Mouse (Mus musculus) embryo, embryonic 10 days (tissue): ENCODE results near the gene Fam45a.

Experiments used
- DNase-seq: peaks from one replicate; pipeline ENCODE4 v3.0.0-alpha.2; 2015; ENCODE audit warnings: low spot score

Fam45a gene

GRCm38 (mm10) chr19:60811098-60812035 is at the start of gene Fam45a:
TSS of gene Fam45a (plus strand) at chr19:60811585.
- peak; percentile 96 for DNase-seq

- DNase-seq = no peak
Observed at GRCm38 (mm10) chr19:60773366-60773765, 38.0 kb upstream of the Fam45a start.

- DNase-seq = no peak
Observed at GRCm38 (mm10) chr19:60782034-60782433, 29.4 kb upstream of the Fam45a start.

GRCm38 (mm10) chr19:60784712-60785111 is 26.7 kb upstream of the Fam45a start:
- DNase-seq = no peak

GRCm38 (mm10) chr19:60787465-60788150 is 23.8 kb upstream of the Fam45a start:
- DNase-seq = no peak

GRCm38 (mm10) chr19:60788214-60788960 is 23.0 kb upstream of the Fam45a start:
- DNase-seq = peak; percentile 20

DNA sequence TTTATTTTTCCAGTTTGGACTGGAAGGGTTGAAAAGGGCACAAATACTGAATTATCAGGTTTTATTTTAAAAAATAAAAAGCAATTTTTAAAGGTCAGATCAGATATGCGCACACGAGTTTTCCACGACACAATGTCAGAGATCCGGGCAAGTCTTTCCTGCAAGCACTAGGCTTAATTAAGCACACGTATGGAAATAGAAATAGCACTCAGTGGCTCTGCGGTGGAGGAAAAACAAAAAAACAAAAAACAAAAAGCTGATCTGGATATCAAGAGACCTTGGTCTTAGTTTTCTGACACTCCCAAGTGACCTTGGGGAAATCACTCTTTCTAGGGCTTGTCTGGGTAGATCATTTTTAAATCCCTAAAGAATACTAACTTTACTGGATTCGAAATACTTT is 21.9 kb upstream of the Fam45a start:
- no peak for DNase-seq

DNA sequence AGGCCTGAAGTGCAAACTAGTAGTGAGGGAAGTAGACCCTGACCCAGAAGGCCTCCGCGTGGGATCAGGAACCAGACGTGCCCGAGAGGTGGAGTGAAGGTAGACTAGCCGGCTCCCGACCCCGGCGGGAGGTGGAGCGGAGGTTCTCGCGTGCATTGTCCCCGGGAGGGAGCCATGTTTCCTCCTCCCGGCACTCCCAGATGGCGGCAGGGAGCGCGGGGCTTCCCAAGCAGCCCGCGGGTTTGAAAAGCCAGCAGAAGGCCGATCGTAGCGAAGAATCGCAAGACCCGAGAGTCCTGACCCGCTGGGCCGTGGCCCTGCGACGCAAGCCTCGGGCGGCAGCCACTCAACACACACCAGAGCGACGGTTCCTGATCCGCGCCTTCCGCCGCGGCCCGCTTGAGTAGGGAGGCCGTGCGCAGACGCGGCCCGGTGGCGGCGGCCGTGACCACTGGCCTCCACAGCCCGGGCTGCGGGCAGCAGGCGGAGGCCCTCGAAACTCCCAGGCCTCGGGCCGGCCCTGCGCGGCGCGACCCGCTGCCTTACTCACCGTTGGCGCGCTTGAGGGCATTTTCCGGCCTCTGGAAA is 21.4 kb upstream of the Fam45a start:
- DNase-seq = peak; percentile 60

DNA sequence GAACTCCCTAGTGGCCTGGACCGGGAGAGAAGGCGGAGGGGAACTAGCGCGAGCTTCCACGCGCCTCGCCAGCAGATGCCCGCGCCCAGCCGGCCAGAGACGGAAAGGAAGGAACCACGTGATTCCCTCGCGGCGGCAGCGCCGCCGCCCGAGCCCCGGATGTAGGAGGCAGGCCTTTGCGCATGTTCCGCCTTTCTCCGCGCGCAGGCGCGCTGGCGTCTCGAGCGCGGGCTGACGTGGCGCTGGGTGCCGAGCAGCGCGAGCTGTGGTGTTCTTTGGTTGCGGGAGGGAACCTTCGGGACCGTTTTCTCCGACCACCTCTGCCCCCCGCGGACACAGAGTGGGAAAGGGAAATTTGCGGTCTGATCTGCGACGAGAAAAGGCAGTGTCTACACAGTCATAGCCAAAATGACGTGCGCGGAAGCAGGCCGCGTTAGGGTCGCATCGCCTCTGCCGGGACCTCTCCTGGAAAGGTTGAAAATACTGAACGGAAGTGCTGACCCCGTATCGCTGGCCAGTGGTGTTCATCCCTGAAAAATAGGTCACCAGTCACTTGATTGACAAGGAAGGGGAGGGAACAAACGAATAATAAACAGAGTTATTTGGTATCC is 20.7 kb upstream of the Fam45a start, which contains the start of gene Eif3a:
Gene Eif3a (minus strand): TSS at position 108 of the 611 bp plus-strand sequence.
- peak; percentile 90 for DNase-seq

- no peak for DNase-seq
Observed at GRCm38 (mm10) chr19:60791164-60791563, 20.2 kb upstream of the Fam45a start.

- no peak for DNase-seq
Observed at GRCm38 (mm10) chr19:60793170-60793707, 18.1 kb upstream of the Fam45a start.

DNA sequence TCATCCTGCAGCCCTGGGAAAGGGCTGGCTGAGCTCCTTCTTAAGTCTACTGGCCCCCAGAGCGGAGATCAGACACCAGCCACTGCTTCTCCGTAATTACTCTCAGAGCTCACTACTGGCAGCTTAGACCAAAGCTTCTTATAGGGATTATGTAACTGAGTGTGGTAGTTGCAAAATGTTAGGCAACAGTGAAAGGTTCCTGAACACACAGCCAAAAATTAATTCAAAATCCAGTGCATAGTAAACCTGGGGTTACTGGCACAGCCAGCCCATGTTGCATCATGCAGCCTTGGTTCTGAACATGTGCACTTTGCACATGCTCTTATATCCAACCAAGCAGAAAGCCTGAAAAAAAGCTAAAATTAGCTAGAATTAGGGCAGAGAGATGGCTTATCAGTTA is 16.1 kb upstream of the Fam45a start:
- no peak for DNase-seq

GRCm38 (mm10) chr19:60797415-60797814 is 14.0 kb upstream of the Fam45a start:
- DNase-seq = no peak

DNA sequence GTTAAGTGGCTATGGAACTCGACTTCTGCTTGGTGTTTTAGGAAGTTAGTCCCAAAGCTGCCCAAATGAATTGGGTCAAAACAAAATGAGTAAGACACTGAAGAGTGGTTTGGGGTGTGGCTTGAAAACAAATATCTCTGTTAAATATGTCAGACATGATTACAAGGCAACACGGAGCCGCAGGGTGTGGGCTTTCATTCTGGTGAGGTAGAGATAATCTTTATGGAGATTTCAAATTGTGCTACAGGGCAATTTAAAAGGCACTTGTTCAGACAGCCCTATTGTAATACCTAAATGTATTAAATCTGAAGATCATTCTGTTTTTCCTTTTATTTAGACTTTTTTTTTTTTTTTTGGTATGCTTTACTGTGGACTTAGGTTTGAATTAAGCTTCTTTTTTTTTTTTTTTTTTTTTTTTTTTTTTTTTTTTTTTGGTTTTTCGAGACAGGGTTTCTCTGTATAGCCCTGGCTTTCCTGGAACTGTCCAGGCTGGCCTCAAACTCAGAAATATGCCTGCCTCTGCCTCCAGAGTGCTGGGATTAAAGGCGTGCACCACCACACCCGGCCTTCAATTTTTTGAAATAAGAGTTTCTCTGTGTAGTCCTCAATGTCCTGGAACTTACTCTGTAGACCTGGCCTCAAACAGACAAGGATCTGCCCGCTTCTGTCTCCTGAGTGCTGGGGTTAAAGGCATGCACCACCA is 11.4 kb upstream of the Fam45a start:
- DNase-seq = no peak

- no peak for DNase-seq
Observed at GRCm38 (mm10) chr19:60804903-60805302, 6.5 kb upstream of the Fam45a start.

DNA sequence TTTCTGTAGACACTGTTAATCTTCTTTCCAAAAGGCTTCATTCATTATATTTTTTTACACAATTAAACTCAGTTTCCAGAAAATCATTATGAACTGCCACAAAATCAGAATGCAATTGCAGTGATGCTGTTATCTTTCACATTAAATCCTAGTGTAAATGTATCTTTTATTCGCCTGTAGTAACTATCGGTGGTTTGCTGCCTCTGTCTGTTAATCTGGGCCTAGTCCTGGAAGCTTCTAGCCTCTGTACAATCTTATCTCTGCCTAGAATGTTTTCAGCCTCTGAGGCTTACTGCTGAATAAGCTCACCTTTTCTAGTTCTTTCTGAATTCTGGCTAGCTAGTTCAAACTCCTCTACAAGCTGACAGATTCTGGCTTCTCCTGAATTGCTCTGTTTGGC is 1.5 kb upstream of the Fam45a start:
- no peak for DNase-seq

- peak; percentile 29 for DNase-seq
Observed at GRCm38 (mm10) chr19:60812036-60812389, 628 bp downstream of the Fam45a start.

GRCm38 (mm10) chr19:60813133-60813532 is 1.7 kb downstream of the Fam45a start:
- no peak for DNase-seq

DNA sequence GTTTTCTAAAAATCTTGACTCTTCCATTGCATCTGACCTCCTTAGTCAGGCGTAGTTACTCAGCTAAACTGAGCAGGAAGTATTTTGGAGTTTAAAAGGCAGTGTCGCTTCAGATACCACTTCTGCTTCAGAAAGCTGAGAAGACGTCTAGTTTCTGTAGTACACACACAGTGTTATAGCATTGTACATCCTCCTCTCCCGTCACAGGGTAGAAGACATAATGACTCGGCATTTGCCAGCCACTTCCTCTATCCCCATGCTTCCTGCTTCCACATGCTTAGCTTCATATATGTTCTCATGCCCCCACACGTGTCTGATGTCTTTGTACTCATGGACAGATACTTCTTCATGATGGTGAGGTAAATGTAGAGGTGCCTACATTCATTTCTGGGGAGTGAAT is 7.3 kb downstream of the Fam45a start:
- DNase-seq = no peak

- DNase-seq = peak; percentile 83
Observed at GRCm38 (mm10) chr19:60837747-60838146, 26.4 kb downstream of the Fam45a start.

DNA sequence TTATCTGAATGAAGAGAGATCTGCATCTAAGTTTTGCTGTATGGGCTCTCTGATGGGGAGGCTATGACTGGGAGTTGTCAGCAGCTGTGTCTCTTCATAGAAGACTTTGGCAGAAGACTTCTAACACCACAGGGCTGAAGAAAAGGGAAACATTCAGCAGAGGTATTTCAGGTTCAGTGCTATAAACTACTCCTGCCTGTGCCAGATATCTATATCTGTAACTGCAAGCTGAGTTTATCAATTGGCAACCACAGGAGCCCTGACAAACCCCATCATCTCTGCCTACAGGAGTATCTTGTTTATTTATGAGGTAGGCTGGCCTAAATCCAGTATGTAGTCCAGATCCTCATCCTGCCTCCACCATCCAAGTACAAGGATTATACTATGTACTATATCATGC is 31.9 kb downstream of the Fam45a start:
- DNase-seq = no peak
